Mouse (Mus musculus) T-helper 2 cell (primary cell): ENCODE measurements at regions not wholly inside any gene's neighbourhood (a gene's known extent, or its start where the extent isn't known, plus 50 kb on each side); places are given as distances from the start of the nearest gene placed in this dataset.

ENCODE experiments used
- in situ Hi-C: fragments of 300-600 bp; cut with MboI, MseI; formaldehyde crosslinking; loops from one replicate; pipeline ENCODE4 v1.15.1; 2025; ENCODE audit warnings: high pct_unique_total_duplicates

DNA sequence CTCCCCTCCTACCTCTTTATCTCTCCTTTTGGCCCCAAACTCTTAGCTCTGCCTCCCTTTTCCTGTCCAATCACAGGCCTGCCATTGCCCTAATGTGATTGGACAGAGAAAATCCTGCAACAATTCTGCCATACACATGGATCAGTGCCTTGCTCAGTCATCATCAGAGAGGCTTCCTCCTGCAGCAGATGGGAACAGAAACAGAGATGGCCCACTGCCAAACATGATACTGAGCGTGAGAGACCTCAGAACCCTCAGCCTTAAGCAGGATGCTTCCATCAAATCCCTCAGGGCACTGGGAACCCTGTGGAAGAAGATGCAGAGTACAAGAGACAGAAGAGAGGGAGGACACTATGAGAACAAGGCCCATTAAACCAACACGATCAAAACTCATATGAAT, 62.8 kb upstream of the Cacna2d3 start:
- in situ Hi-C loops = no loop called here

DNA sequence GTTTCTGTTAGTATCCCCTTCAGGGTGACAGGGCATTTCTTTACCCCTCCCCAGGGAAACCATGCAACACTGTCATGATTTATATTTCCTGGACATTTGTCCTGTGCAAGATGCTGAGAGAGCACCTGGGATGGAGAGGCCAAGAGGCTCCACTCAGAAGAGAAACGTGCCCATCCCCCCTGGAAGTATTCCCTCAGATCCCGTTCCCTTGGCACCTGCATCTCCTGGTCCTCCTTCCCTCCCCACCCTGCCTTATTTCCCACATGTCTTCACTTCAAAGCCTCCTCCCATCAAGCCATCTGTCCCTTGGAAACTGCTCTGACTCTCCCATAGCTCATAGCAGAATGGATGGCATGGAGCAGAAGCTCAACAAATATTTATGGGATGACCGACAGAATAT, 64.8 kb upstream of the Cacna2d3 start:
- in situ Hi-C loops = no loop called here

DNA sequence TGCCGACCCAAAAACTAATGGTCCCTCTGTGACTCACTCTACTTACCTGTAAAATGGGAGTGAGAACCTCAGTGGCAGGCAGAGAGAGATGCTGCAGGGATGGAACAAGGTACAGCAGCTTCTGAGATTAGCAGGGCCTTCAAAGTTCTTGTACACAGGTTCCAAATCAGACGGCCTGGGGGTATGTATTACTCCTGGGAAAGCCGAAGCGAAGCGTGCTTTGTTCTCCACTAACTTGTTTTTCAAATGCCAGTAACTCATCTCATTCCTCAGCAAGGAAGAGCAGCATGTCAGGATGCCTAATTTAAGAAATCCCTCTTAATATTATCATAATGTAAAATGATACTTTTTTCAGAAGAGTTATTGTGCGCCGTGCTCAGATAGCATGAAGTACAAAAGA, 66.1 kb upstream of the Cacna2d3 start:
- in situ Hi-C loops = no loop called here

DNA sequence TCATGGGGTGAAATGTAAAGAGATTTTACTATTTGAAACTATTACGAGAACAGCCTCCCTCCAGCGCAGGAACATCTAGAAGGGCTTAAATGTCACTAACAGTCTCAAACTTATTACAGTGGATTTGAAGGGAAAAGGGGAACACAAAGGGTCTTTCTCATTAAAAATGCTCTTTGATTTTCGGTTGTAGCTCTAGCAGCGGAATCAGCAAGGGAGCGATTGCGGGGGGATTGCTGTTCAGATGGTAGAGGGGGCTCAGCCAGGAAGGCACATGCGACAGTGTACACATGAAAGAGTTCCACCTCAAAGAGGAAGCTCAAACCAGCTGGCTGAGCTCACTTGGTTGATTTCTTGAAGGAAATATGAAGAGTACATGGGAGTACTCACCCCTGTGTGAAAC, 66.7 kb upstream of the Cacna2d3 start:
- in situ Hi-C loops = no loop called here

DNA sequence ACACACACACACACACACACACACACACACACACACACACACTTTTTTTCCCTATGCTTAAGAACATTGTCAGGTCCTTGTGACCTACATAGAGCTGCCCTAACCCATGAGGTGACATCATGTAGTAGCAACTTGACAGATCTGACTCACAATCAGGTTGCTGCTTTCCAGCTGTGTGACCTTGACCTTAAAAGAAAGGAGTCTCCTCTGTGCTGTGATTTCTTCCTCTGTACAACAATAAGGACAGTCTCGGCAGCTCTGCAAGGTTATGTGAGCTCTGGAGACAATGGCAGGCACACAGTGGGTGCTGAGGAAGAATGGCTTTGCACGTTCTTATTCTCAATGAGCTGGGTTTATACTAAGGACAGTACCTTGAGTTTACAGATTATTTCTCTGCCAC, 73.7 kb upstream of the Cacna2d3 start:
- in situ Hi-C loops = loop anchor here (10.0 kb wide), 1 partner anchor 1221 kb away; no protein-coding TSS in a partner anchor

DNA sequence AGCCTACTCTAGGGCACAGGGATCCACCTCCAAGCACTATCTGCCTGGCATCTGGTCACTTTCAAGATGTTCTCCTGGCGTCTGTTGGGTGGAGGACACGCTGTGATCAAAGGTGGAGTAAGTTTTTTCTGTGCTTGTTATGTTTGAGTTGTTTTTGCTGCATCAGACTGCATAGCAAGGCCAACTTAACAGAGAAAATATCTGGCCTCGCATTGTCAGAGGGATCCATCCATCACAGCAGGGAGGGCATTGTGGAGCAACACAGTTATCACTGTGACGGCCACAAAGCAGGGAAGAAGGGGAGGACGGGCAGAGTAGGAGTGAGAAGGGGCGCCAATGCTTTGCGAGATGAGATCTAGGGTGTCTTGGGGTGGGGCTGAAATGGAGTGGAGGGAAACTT, 74.7 kb upstream of the Cacna2d3 start:
- in situ Hi-C loops = loop anchor here (10.0 kb wide), 1 partner anchor 1222 kb away; no protein-coding TSS in a partner anchor

DNA sequence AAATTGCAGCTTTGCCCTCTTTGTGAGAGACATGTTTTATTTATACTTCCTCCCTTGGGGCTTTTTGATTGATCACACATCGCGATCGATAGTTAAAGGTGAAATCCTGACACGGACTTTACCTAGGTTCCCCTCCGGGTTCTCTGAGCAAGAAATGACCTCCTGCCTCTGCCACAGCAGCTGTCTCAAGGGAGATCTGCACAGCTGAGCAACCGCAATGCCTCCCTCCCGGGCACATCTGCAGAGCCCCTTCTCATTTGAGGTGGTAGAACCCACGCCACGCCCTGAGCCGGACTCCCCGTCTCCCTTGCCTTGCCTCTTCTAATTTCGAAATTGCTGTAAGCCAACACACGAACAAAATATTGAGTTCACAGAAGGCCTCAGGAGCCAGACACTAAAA, 78.2 kb upstream of the Cacna2d3 start:
- in situ Hi-C loops = loop anchor here (10.0 kb wide), 1 partner anchor 1225 kb away; no protein-coding TSS in a partner anchor

DNA sequence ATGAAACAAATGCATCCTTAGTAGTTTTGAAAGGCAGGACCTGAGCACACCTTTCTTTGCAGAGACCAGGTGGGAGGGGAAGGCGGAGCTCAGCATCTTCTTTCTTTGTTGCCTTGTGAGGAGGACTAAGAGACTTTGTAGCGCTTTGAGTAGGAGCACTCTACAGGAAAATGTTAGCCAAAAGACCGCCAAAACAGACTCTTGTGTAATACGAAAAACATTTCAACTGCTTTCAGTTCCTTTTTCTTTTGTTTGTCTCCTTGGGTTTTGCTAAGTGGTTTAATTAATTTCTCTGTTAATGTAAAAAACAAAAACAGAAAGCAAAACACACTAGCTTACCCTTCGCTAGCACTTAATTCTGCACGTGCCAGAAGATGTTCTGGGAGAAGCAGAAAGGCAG, 83.6 kb upstream of the Cacna2d3 start:
- in situ Hi-C loops = no loop called here

DNA sequence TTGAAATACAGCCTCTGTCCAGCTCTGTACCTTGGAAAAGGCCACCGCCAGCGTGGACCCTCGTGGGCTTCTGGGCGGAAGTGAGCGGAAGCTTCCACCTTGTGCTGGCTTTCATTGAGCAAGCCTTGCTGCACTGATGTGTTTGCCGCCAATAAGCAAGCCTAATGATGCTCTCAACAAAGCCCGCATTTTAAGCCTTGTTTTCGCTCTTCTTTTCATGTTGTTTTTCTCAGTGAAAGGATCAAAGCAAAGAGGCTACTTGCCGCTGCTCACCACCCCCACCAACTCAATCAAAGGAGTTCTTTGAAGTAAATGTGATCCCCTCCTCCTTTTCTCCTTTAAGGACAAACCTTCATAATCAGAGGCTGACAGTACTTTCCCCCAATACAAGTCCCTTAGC, 86.2 kb upstream of the Cacna2d3 start:
- in situ Hi-C loops = no loop called here

DNA sequence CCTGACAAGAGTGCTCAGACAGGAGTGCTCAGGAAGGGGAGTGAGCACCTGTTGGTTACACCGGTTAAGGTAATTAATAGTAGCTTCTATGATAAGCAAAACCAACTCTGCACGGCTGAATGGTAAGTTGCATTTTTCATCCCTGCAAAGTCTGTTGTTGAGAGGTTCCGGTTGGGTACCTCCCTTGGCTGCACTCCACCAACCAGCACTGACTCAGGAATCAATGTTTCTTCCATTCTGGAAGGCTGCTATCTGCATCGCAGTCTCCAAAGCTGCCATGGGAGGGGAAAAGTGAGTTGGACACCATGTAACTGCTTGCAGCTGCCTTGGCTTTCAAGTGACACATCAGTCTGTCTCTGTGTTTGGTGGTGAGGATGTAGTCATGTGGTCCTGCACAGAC, 93.0 kb upstream of the Cacna2d3 start:
- in situ Hi-C loops = no loop called here

DNA sequence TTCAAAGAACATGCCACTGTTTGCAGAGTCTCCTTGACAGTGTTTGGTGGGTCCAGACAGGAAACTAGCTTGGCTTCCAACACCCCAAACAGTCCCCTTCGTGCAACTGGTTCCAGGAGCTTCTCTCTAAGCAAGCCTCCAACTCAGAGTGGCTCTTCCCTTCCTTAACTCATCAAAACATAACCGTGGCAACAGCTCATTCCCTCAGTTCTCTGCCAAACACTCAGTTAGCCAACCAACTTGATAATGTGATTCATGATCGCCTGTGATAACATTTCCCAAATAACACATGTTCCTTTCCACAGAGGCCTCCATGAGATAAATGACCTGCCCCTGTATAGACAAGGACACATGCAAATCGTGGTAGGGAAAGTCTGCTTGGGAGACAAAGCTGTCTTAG, 95.9 kb upstream of the Cacna2d3 start:
- in situ Hi-C loops = no loop called here

DNA sequence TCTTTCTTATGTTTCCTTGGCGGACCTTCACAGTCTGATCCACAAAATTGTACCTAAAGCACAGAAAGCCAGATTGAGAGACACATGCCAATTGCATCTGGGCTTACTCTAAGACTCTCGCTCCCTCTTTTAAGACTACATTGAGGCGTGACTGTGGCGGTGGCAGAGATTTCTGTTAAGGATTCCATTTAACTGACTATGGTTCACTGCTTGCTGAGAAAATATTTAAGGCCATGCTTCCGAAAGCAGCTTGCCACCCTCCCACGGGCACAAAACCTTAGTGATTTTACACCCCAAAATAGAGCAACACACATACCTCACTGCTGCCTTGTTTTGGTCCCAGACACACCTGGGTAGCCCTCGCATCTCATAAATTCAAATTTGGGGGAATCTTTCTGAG, 96.6 kb upstream of the Cacna2d3 start:
- in situ Hi-C loops = no loop called here

DNA sequence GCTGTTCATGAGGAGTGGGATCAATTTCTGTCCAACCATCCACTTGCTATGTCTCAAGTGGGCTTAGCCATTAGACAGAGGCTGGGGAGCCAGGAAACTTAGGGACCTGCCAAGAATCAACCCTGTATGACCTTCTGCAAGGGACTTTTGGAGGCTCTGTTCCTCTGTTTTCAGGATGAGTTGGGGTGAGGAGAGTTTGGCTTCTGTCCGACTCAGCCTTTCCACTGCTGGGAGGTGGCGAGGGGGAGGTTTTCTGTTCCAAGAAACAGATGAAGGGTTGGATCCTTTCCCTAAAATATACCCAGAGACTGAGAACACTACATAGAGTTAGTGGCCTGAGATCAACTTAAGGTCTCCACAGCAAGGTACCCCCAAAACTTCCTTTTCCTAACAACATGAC, 97.1 kb upstream of the Cacna2d3 start:
- in situ Hi-C loops = no loop called here

DNA sequence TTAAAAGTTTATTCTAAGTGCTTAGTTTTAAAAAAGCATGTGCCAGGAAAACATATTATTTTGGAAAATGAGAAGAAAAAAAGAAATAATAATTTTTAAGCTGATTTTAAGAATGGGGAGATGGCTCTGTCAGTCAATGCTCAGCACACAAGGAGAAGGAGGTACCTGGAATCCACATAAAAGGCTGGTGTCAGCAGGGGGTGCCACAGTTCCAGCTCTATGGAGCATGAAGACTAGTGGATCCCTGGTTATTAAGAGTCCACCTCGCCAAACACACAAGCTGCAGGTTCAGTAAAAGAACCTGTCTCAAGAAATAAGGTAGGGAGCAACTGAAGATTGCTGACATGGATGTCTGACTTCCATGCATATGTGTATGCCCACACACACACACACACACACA, 115.4 kb upstream of the Cacna2d3 start:
- in situ Hi-C loops = no loop called here

DNA sequence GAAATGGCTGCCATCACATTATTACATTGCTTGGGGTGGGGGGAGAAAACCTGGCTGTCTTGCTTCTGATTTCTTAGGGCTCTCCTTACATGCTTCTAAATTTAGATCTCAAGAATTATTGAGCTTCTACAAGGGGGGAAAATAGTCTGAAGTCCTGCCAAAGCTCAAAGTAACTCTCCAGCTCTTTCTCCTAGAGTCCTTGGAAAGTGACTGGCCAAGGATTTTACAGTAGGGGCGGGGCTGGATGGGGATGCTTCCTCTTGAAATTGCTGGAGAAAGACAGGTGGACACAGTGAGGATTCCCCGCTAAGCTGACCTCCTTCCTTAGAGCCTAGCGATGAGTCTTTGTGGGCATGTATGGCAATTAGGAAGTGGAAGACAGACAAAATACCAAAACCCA, 117.9 kb upstream of the Cacna2d3 start:
- in situ Hi-C loops = no loop called here

DNA sequence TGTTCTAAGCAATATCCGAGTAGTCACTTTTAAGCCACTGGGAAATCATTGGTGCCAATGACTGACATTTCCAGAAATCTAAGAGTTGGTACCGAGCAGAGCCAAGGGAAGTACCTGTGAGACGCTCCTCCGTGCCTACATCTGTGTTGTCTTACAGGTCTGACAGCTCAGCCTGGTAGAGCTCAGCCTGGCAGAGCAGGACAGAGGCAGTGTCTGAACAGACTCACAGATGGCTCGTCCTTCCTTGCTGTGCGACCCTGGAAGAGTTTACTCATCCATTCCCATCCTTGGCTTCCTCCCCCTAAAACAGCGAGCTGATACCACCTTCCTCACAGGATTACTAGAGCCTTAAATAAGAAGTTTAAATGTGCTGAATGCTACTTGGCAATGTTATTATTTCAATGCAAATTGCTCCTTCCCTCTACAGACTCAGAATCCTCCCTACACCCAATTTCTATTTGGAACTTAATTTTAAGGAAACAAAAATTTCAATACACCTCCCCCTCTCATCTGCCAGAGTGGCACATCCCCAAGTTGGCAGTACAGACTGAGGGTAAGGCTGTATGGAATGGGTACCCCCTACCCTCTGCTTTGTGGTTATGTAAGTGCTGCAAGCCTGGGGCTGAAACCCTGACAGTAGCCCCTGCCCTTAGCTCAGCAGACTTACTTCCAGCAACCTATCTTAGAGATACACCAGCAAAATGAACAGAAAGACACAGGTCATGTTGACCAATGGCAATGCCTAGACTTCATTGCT, 119.9 kb upstream of the Cacna2d3 start:
- in situ Hi-C loops = no loop called here

DNA sequence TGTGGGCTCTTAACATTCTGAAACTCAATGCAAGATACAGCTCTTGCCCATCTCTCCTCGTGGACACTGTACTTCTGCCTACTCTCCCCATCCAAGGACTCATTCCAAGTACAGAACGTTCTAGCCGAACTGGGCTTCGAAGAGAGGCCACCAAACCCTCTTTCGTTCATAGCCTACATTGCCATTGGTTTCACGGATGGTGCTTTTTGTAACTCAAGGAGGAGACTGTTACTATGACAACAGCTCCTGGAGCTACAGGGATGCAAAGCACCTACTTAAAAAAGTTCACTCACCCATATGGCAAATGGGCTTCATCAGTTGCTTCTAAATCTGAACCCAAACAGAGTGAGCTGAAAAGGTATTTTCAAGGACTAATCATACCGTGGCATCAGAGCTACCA, 120.4 kb upstream of the Selenok start:
- in situ Hi-C loops = no loop called here

DNA sequence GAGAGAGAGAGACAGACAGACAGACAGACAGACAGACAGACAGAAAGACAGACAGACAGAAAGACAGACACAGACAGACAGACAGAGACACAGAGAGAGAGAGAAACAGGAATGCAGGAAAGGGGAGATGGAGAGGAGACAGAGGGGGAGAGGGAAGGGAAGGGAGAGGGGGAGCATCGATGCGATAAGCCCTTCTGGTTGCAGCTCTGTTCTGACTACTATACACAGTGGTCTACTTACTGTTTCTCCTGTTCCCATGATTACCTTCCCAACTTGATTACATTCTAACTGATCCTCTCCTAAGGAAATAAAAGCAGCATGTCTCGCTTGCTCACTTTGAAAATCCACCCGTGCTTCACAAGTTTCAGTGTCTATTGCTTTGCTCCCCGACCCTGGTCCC, 116.8 kb upstream of the Selenok start:
- in situ Hi-C loops = no loop called here

DNA sequence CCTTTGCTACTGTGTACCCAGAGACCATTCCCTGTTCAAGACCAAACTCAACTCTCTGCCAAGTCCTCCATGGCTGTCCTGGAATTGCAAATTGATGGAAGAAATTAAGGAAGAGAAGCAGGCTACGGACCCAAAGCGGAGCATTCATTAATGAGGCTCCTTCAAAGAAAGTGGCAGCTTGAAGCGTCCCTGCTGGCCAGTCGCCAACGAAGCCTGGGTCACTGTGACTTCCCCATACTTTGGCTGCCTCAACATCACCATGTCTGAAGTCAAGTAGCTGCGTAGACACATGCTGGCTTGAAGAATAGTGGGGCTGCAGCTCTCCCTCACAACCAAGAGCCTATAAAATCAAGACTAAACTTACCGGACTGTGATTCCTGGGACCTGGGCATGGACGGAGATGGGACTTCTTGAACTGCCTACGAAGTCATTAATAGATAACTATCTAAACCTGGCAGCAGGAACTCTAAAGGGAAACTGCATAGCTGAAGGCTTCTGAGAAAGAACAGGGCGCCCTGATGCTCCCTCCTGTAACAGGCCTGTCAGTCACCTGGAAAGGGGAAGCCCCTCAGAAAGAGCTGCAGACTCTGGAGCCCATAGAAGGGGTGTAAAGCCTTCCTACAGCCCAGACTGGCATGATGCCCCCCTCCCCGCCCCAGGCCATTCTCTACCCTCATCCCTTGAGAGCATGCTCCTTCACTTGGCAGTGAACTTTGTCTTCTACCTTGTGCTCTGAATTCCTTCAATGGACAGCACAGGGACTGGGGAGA, 116.0 kb upstream of the Selenok start:
- in situ Hi-C loops = no loop called here

DNA sequence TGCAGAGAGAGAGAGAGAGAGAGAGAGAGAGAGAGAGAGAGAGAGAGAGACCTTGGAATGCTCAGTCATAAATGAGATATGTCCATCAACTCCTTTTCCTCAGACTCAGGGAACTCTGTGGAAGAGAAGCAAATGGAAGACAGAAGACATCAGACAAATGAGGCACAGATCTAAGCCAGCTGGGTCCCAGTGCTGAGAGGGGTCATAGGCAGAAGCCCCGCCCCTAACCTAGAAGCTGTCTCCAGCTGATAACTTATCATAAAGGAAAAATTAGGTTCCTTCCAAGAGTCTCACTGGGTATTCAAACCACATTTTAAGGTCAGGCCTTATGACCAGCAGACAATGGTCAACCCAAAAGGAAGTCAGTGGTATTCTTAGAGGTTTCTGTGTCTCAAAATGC, 106.1 kb upstream of the Selenok start:
- in situ Hi-C loops = no loop called here

DNA sequence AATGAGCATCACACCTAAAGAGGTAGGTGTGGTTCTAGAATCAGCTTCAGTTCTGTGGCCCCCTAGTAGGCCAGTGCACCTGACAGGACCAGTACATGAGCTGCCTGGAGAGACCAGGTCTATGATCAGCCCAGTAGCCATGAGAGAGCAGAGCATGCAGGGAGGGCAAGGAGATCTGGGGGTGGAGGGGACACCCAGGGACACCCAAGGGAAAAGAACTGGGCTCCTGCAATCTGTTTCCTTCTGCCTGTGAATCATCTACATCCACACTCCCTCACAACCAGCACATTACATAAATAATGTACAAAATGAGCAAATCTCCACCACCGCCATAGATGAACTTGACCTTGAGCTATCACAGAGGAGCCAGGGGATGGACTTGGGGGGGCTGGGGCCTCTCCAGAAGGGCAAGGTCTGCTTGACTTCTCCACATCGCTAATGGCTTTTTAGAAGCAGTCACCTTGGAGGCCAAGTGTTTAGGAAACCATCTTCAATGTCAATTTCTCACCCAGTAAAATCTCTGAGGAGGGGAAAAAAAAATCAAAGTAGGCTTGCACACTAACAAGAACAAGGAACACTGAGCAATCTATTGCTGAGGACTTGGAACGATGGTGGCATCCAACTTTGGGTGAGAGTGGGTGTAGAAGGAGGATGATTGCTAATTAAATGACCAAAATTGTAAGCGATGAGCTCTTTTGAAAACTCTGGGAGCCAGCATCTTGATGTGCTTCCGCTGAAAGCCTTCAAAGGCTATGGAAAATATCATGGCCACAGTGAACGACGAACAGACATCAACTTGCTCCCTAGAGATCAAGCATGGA, 101.4 kb upstream of the Selenok start:
- in situ Hi-C loops = no loop called here

DNA sequence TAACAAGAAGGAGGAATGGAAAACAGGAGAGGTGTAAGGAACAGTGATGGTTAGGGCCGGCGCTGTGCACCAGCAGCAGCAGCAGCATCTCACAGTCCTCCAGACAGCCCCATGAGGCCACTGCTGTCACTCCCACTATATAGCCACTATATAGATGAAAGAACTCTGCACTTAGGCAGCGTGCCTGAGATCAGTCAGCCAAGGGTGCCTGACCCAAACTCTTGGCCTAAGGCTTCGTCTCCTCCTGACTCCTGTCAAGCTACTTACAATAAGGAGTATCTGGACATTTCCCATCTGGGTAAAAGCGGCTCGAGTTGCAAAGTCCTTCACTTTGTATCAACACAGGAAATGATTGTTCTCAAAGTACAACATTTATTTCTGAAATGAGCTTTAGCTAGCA, 100.8 kb upstream of the Selenok start:
- in situ Hi-C loops = no loop called here
